Mouse (Mus musculus): Measurements from ENCODE around the gene Dctn2. TPM values are rescaled to one million over a fixed set of nuclear protein-coding genes. Genes with fewer than 3 reads are reported as not detected.
"Not testable (repeated sequence)": the region's sequence is repeated elsewhere in the genome, so short reads cannot be mapped to it uniquely, and the experiment has no call there.

The Dctn2 gene
- polyA plus RNA-seq, 1 experiment from 2014 or later: 335 TPM

- Histone ChIP-seq H3K4me3 (replicated peaks) (peak overlapping the region; percentile 65), H3K27me3 (replicated peaks) (no peaks in the 10 kb centered on the region), H3K9me3 (replicated peaks) (no peaks in the 10 kb centered on the region), H3K9ac (replicated peaks) (peak overlapping the region; percentile 69), H3K4me1 (peaks cover 52% of the 10 kb centered on the region), H3K36me3 (peaks cover 28% of the 10 kb centered on the region), H3K4me2 (peak overlapping the region; percentile 83), H3K27ac (replicated peaks) (peak overlapping the region; percentile 98)
- 1% methylated on average over 19 of the region's 19 CpGs for WGBS
- ATAC-seq (ENCODE audit: low FRiP score): peak; percentile 43
These were observed 25.0 kb downstream of the Dctn2 start for GRCm38 (mm10) chr10:127290930-127291880.

- H3K27me3 ChIP-seq (replicated peaks): no peaks in the 10 kb centered on the region
- 51% methylated on average over 5 of the region's 5 CpGs for WGBS
- peak overlapping the region; percentile 98; the same call in 1 of the 2 replicates for H3K27ac ChIP-seq (replicated peaks)
- H3K4me2 ChIP-seq: peak overlapping the region; percentile 83
- peak overlapping the region; percentile 69 for H3K9ac ChIP-seq (replicated peaks)
- ATAC-seq (ENCODE audit: low FRiP score): no peak
- peaks cover 33% of the 10 kb centered on the region for H3K36me3 ChIP-seq
- peaks cover 43% of the 10 kb centered on the region for H3K4me1 ChIP-seq
- H3K9me3 ChIP-seq (replicated peaks): no peaks in the 10 kb centered on the region
- H3K4me3 ChIP-seq (replicated peaks): peak overlapping the region; percentile 65
These were observed 25.9 kb downstream of the Dctn2 start for GRCm38 (mm10) chr10:127291881-127292638.

GRCm38 (mm10) chr10:127292987-127293538, 26.9 kb downstream of the Dctn2 start:
- no peaks in the 10 kb centered on the region for H3K27me3 ChIP-seq (replicated peaks)
- WGBS: 87% methylated on average over 6 of the region's 6 CpGs
- H3K4me1 ChIP-seq: peaks cover 33% of the 10 kb centered on the region
- peaks cover 43% of the 10 kb centered on the region for H3K36me3 ChIP-seq
- H3K9ac ChIP-seq (replicated peaks): peak overlapping the region; percentile 15; the same call in 1 of the 2 replicates
- no peak overlapping the region for H3K4me2 ChIP-seq
- no peaks in the 10 kb centered on the region for H3K9me3 ChIP-seq (replicated peaks)
- H3K27ac ChIP-seq (replicated peaks): no peak overlapping the region
- ATAC-seq (ENCODE audit: low FRiP score): no peak
- H3K4me3 ChIP-seq (replicated peaks): no peak overlapping the region

- H3K27me3 ChIP-seq (replicated peaks): no peaks in the 10 kb centered on the region
- no peak overlapping the region; the same call in 1 of the 2 replicates for H3K9ac ChIP-seq (replicated peaks)
- H3K27ac ChIP-seq (replicated peaks): no peak overlapping the region
- H3K4me2 ChIP-seq: no peak overlapping the region
- H3K4me1 ChIP-seq: peaks cover 31% of the 10 kb centered on the region
- peaks cover 47% of the 10 kb centered on the region for H3K36me3 ChIP-seq
- ATAC-seq (ENCODE audit: low FRiP score): no peak
- no peaks in the 10 kb centered on the region for H3K9me3 ChIP-seq (replicated peaks)
- H3K4me3 ChIP-seq (replicated peaks): no peak overlapping the region
- 78% methylated on average over 3 of the region's 3 CpGs for WGBS
These were observed 27.5 kb downstream of the Dctn2 start for GRCm38 (mm10) chr10:127293590-127294113.

DNA sequence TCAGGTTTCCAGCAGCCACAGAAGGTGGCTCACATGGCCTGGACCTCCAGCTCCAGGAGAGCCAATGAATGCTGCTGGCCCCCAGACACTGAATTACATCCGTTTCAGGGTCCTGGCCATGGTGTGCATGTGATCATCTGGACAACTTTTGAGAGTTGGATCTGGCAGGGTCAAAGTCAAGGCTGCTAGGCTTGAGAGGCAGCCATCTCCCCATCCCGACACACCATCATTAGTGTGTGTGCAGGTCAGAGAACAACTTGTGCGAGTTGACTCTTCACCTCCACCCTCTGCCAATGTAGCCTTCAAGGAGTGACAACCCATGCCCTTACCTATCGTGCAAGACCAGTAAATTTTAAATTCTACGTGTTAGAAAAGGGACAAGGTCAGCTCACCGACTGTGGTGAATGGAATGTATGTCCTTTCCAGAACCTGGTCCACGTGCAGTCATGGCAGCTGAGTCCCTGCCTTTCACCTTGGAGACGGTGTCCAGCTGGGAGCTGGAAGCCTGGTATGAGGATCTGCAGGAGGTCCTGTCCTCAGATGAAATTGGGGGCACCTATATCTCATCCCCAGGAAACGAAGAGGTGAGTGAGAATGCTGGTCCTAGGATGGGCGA, 28.8 kb downstream of the Dctn2 start:
- H3K27ac ChIP-seq (replicated peaks): no peak overlapping the region
- H3K9me3 ChIP-seq (replicated peaks): no peaks in the 10 kb centered on the region
- peaks cover 21% of the 10 kb centered on the region for H3K4me1 ChIP-seq
- H3K9ac ChIP-seq (replicated peaks): no peak overlapping the region
- no peaks in the 10 kb centered on the region for H3K27me3 ChIP-seq (replicated peaks)
- ATAC-seq (ENCODE audit: low FRiP score): no peak
- peaks cover 60% of the 10 kb centered on the region for H3K36me3 ChIP-seq
- H3K4me2 ChIP-seq: no peak overlapping the region
- H3K4me3 ChIP-seq (replicated peaks): no peak overlapping the region
- WGBS: 91% methylated on average over 10 of the region's 10 CpGs

DNA sequence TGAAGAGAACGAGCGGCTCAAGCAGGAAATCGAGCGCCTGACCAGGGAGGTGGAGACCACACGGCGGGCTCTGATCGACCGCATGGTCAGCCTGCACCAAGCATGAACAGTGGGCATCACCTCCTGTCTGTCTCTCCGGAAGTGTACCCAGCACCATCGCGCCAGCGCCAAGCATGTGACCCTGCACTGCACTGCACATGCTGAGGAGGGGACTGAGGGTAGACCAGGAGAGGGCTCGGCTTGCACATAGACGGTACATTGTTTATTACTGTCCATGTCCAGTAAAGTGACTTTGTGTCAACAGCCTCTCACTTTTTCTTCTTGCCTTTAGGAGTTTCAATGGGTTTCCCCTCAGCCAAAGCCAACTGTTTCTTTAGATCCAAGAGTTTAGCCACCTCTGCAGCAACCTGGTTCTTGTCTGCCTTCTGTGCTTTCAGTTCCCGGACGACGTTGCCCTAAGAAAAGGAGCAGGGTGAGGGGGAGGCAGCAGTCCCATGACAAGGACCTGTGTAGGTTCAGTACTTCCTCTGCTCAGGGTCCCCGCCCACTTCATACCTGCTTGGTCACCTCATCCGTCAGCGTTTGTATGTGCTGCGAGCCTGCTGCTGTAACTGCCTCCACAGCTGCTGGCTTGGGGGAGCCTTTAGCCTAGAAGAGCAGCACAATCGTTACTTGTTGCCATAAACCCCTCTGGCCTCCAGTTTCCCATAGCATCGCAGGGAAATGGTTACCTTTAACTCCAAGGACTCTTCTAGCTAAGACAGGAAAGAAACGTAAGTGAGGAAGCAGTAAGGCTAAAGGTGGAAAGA, 30.0 kb downstream of the Dctn2 start:
- 93% methylated on average over 24 of the region's 24 CpGs for WGBS
- H3K27me3 ChIP-seq (replicated peaks): no peaks in the 10 kb centered on the region

GRCm38 (mm10) chr10:127297015-127297871, 31.1 kb downstream of the Dctn2 start:
- no peak overlapping the region for H3K4me3 ChIP-seq (replicated peaks)
- peaks cover 7% of the 10 kb centered on the region for H3K4me1 ChIP-seq
- no peak overlapping the region for H3K9ac ChIP-seq (replicated peaks)
- no peaks in the 10 kb centered on the region for H3K9me3 ChIP-seq (replicated peaks)
- peaks cover 80% of the 10 kb centered on the region for H3K36me3 ChIP-seq
- H3K27me3 ChIP-seq (replicated peaks): no peaks in the 10 kb centered on the region
- no peak overlapping the region for H3K4me2 ChIP-seq
- WGBS: 92% methylated on average over 16 of the region's 16 CpGs
- H3K27ac ChIP-seq (replicated peaks): no peak overlapping the region
- no peak for ATAC-seq (ENCODE audit: low FRiP score)

More for the DNA sequence above, 30.0 kb downstream of the Dctn2 start:
- H3K9ac ChIP-seq (replicated peaks): no peak overlapping the region
- H3K27ac ChIP-seq (replicated peaks): no peak overlapping the region
- peaks cover 18% of the 10 kb centered on the region for H3K4me1 ChIP-seq
- no peaks in the 10 kb centered on the region for H3K9me3 ChIP-seq (replicated peaks)
- peaks cover 70% of the 10 kb centered on the region for H3K36me3 ChIP-seq
- no peak overlapping the region for H3K4me3 ChIP-seq (replicated peaks)
- H3K4me2 ChIP-seq: no peak overlapping the region
- ATAC-seq (ENCODE audit: low FRiP score): no peak

DNA sequence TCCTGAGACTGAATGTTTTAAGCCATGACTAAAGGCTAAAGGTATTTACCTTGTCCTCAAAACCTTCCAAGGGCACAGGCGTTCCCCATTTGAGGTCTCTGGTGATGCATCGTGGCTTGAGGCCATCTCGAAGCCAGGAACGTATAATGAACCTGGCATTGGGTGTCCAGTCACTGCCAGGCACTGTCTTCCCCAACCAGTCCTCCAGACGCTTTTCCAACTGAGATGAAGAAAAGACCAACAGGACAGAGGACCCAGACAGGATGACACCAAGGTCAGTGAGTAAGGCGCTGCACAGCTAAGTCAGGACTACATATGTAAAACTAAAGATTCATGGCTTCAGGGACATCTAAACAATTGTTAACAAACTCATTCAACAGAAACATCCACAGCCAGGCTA, 34.2 kb downstream of the Dctn2 start:
- ATAC-seq (ENCODE audit: low FRiP score): no peak
- H3K36me3 ChIP-seq: peaks cover 91% of the 10 kb centered on the region
- no peaks in the 10 kb centered on the region for H3K4me1 ChIP-seq
- no peaks in the 10 kb centered on the region for H3K9me3 ChIP-seq (replicated peaks)
- no peak overlapping the region for H3K27ac ChIP-seq (replicated peaks)
- WGBS: 98% methylated on average over 6 of the region's 6 CpGs
- H3K9ac ChIP-seq (replicated peaks): no peak overlapping the region
- no peak overlapping the region for H3K4me2 ChIP-seq
- no peak overlapping the region for H3K4me3 ChIP-seq (replicated peaks)
- no peaks in the 10 kb centered on the region for H3K27me3 ChIP-seq (replicated peaks)

GRCm38 (mm10) chr10:127303136-127303535, 37.0 kb downstream of the Dctn2 start:
- H3K4me2 ChIP-seq: no peak overlapping the region
- ATAC-seq (ENCODE audit: low FRiP score): no peak
- no peak overlapping the region for H3K9ac ChIP-seq (replicated peaks)
- no peak overlapping the region for H3K27ac ChIP-seq (replicated peaks)
- no peak overlapping the region for H3K4me3 ChIP-seq (replicated peaks)
- H3K9me3 ChIP-seq (replicated peaks): no peaks in the 10 kb centered on the region
- no peaks in the 10 kb centered on the region for H3K4me1 ChIP-seq
- 95% methylated on average over 11 of the region's 11 CpGs for WGBS
- peaks cover 93% of the 10 kb centered on the region for H3K36me3 ChIP-seq
- no peaks in the 10 kb centered on the region for H3K27me3 ChIP-seq (replicated peaks)

GRCm38 (mm10) chr10:127309167-127309566, 43.0 kb downstream of the Dctn2 start:
- H3K27ac ChIP-seq (replicated peaks); H3K9ac ChIP-seq (replicated peaks); H3K4me3 ChIP-seq (replicated peaks); H3K4me2 ChIP-seq; H3K27me3 ChIP-seq (replicated peaks); H3K9me3 ChIP-seq (replicated peaks); ATAC-seq (ENCODE audit: low FRiP score): not testable (repeated sequence)
- Histone ChIP-seq H3K4me1 (peaks cover 18% of the 10 kb centered on the region), H3K36me3 (peaks cover 49% of the 10 kb centered on the region)
- 89% methylated on average over 3 of the region's 3 CpGs for WGBS
